Mouse (Mus musculus): Measurements from ENCODE around the gene Tepp.

DNA sequence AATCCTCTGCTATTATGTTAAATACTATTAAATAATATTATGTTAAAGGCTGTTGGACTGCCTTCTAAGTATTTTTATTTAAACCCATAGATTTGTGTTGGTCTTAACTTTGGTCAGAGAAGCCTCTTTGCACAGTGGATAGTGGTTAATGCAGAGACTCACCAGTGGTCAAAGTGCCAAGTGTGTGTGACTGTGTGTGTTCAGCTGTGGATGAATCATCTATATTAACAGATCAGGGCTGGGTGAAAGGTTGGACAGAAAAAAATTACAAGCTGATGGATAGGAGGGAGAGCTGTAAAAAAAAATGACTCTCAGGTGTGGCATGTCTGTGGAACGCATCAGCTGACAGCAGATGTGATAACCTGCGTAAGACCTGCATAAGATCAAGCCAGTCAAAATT lies 53.5 kb downstream of the Tepp start:
- TF ChIP-seq POLR2A (IDR thresholded peaks at IDR 0.05; ENCODE audit: borderline replicate concordance, extremely low read depth, low read depth, low read length) (no peak), CTCF (IDR thresholded peaks at IDR 0.05; ENCODE audit: insufficient read depth, low read length) (no peak)

All from lung, adult 2 months (tissue).